In the genomic region with DNA sequence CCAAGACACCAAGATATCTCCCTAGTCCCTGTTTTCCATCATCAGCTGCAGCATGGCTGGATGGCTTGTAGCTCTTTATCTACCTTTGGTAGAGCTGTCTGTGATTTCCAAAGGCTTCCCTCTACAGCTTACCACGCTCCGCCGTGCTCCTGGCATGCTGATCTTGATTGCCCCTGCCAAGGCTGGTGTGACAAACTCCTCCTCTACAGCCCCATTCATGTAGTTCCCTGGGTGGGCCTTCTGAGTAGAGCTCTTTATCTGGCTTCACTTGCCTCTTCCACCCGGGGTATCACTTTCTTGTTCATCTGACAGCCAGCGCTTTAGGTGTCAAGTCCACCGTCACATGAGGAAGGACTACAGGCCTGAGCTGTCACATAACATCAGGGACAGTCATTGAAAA, we compare ENCODE assay signal across 33 mouse cellular contexts.
"Had no signal": no experiment of that assay in that cellular context is flagged by ENCODE, and none has a peak within 500 bp of the region (broad histone marks: within the 10 kb centered on the region; RNA-seq: fewer than 3 reads in every experiment).

No protein-coding gene starts in this region.

- ATAC-seq: hindbrain, embryonic 16.5 days; hindbrain, postnatal 0 days; inflammation-experienced regulatory T-cells, adult 6 months; intestine, embryonic 15.5 days; intestine, embryonic 16.5 days; intestine, postnatal 0 days had no signal

- H3K36me3 ChIP-seq: heart, embryonic 10.5 days; heart, embryonic 12.5 days; heart, embryonic 13.5 days; heart, embryonic 15.5 days; hindbrain, embryonic 10.5 days; hindbrain, embryonic 12.5 days; hindbrain, embryonic 13.5 days; hindbrain, embryonic 15.5 days; intestine, embryonic 15.5 days had no signal

- H3K27me3 ChIP-seq: hindbrain, embryonic 15.5 days; intestine, embryonic 15.5 days had no signal

- DNase-seq: heart, adult 2 months; heart, postnatal 10 days; heart, postnatal 14 days; heart, postnatal 36 days; heart, postnatal 4 days; kidney, adult 11 months; kidney, adult 18-20 months; kidney, adult 8-10 months; kidney, adult 9 months; kidney, postnatal 10 days; kidney, postnatal 14 days; kidney, postnatal 25 days; kidney, postnatal 36 days; layer of hippocampus, adult 9-11 months; layer of hippocampus, postnatal 36 days had no signal

- H3K27ac ChIP-seq: heart, adult 2 months; heart, embryonic 10.5 days; heart, embryonic 13.5 days; heart, embryonic 15.5 days; hindbrain, embryonic 10.5 days; hindbrain, embryonic 12.5 days; hindbrain, embryonic 13.5 days; hindbrain, embryonic 14.5 days; hindbrain, embryonic 15.5 days; hindbrain, postnatal 0 days; intestine, embryonic 15.5 days; layer of hippocampus, adult 2 months; left cerebral cortex, adult 2 months had no signal

- H3K4me3 ChIP-seq: heart, adult 2 months; heart, embryonic 10.5 days; heart, embryonic 12.5 days; heart, embryonic 13.5 days; heart, embryonic 15.5 days; hindbrain, embryonic 10.5 days; hindbrain, embryonic 12.5 days; hindbrain, embryonic 13.5 days; hindbrain, embryonic 15.5 days; intestine, embryonic 15.5 days; layer of hippocampus, adult 2 months; left cerebral cortex, adult 2 months had no signal

- H3K9me3 ChIP-seq: heart, embryonic 10.5 days; heart, embryonic 15.5 days; hindbrain, embryonic 15.5 days; intestine, embryonic 15.5 days had no signal

- H3K9ac ChIP-seq: heart, embryonic 12.5 days; heart, embryonic 13.5 days; heart, embryonic 15.5 days; hindbrain, embryonic 12.5 days; hindbrain, embryonic 13.5 days; hindbrain, embryonic 14.5 days; hindbrain, embryonic 15.5 days; intestine, embryonic 15.5 days had no signal

- H3K4me2 ChIP-seq: heart, embryonic 11.5 days; heart, embryonic 12.5 days; heart, embryonic 13.5 days; heart, embryonic 15.5 days; hindbrain, embryonic 12.5 days; hindbrain, embryonic 13.5 days; hindbrain, embryonic 14.5 days; hindbrain, embryonic 15.5 days; intestine, embryonic 15.5 days had no signal

- H3K4me1 ChIP-seq: heart, embryonic 10.5 days had no signal
